Mouse (Mus musculus) heart, postnatal 10 days (tissue): Measurements from ENCODE around the gene Fsip2. TPM values are rescaled to one million over a fixed set of nuclear protein-coding genes. Genes with fewer than 3 reads are reported as not detected.

Source experiments
- DNase-seq, 2 experiments: peaks; one replicate each; pipeline ENCODE4 v3.0.0; 2021
- intact Hi-C: fragments of 180-260 bp; cut with DNase I; formaldehyde crosslinking; loops from one replicate; pipeline ENCODE4 v1.15.1; 2025
- total RNA-seq, 2 experiments: library from RNA; stranded (reverse); gene quantifications; 2 replicates each; pipeline ENCODE4 v1.2.3; 2021

Gene Fsip2
- not detected for total RNA-seq

DNA sequence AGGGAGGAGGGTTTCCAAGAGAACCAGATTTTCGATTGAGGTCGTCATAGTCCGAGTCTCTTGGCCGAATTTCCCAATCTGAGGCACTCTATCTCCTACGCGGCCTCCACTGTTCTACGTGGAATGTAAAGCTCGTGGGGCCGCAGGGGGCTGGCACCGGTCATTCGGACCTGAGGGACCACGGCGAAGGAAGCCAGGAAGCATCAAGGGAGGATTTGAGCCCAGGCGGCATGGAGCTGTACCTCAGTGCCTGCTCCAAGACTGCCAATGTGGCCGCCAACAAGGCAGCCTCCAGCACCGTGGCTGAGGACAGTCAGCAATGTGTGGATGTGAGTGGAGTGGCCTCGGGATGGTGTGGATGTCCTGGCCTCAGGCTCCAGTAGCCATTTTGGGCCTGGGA is at the start of gene Fsip2:
Gene Fsip2 (plus strand): TSS at position 163 of the 400 bp plus-strand sequence.
- intact Hi-C loops = no loop called here
- no peak for DNase-seq

GRCm38 (mm10) chr2:82963443-82963842 is 20.0 kb downstream of the Fsip2 start:
- DNase-seq = no peak
- intact Hi-C loops = no loop called here

DNA sequence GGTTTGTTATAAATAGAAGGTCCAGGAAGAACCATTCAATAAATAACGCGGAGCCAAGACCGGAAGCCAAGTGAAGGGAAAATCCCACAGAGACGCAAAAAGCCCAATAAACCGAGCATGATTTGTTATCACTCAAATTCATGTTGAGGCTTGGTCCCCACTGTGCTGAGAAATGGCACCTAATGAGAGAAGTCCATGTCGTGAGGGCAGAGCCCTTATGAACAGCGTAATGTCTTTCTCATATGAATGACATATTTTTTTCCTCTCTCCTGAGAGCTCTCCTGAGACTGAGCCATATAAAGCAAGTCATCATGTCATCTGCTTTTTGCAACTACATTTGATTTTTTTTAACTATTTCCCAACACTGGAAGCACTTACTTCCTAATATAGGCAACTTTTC is 82.4 kb downstream of the Fsip2 start:
- intact Hi-C loops = no loop called here
- no peak for DNase-seq

DNA sequence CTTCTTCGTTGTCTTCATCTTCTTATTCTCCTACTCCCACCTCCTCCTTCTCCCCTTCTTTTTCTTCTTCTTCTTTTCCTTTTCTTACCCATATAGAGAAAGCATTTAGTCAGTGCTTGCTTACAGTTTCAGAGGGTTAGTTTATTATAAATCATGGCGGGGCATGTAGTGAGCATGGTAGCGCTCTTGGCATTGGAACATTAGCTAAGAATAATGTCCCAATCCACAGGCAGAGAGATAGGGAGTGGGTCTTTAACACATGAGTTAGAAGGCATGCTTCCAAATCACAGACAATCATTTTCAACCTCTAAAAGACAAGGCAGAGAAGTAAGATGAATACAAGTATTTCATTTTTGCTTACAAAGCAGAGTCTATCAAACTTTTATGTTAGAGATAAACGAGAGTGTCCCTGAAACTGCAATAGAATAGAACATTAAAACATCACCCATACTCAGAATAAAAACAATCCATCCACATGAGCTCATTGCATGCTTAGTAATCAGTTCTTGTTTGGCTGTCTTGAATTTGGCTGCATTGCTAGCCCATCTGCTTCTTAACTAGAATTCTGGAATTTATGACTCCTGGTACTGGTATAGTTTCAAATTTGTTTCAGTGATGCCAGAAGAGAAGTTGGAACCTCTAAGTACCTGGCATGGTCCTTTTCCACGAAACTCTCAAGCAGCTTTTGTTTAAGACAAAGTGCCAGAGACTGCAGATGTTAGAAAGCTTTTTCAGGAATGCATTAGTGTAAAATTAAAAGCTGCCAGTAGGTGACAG is 109.7 kb downstream of the Fsip2 start:
- intact Hi-C loops = no loop called here
- DNase-seq = peak; percentile 0 to 6
